Mouse (Mus musculus) limb, embryonic 10.5 days (tissue): ENCODE measurements at regions not wholly inside any gene's neighbourhood (a gene's known extent, or its start where the extent isn't known, plus 50 kb on each side); places are given as distances from the start of the nearest gene placed in this dataset.
A peak's percentile ranks its signal among the peaks of the same experiment; 100 is the strongest.

ENCODE experiments used
- DNase-seq: peaks from one replicate; pipeline ENCODE4 v3.0.0-alpha.2; 2017; ENCODE audit warnings: low spot score
- H3K27ac ChIP-seq: fragments of 300-500 bp; sonication (generic); 2 replicates; pipeline ENCODE4 v1.5.1; 2016; ENCODE audit warnings: mild to moderate bottlenecking
- H3K27me3 ChIP-seq: fragments of 300-500 bp; sonication (generic); 2 replicates; pipeline ENCODE4 v1.6.1; 2016; ENCODE audit warnings: low read depth, mild to moderate bottlenecking; ENCODE audit not compliant: poor library complexity, severe bottlenecking
- H3K36me3 ChIP-seq: fragments of 300-500 bp; sonication (generic); 2 replicates; pipeline ENCODE4 v1.6.1; 2016; ENCODE audit warnings: mild to moderate bottlenecking, moderate library complexity
- H3K4me1 ChIP-seq: fragments of 300-500 bp; sonication (generic); 2 replicates; pipeline ENCODE4 v1.6.1; 2016
- H3K4me3 ChIP-seq: fragments of 300-500 bp; sonication (generic); 2 replicates; pipeline ENCODE4 v1.5.1; 2016; ENCODE audit warnings: mild to moderate bottlenecking, moderate library complexity
- H3K9me3 ChIP-seq: fragments of 300-500 bp; sonication (generic); replicated peaks from 2 replicates; pipeline ENCODE4 v1.6.1; 2016; ENCODE audit warnings: mild to moderate bottlenecking
- WGBS: fragments of 180-500 bp; shearing (Covaris S2); methylation state at CpG from one replicate; pipeline ENCODE4 v1.1.7; 2016; 5-methylcytosine and 5-hydroxymethylcytosine counted together

DNA sequence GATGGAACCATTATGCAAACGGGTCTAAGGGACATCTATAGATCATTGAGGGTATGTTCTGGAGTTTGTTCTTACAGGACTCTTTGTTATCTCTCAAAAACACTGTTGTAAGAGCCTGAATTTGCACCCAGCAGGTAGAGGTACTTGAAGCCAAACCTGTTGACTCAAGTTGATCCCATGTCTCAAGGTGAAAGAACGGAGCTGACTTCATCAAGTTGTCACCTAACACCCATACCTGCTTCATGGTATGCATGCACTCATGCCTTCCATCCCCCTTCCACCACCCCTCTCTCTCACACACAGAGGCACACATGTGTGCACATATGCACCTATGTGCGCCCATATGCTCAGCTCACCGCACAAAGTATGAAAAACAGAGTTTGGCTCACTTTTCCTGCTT is 189.0 kb downstream of the Ttll7 start:
- Histone ChIP-seq H3K4me1 (no peaks in the 10 kb centered on the region), H3K27me3 (no peaks in the 10 kb centered on the region), H3K27ac (no peak overlapping the region), H3K9me3 (no peaks in the 10 kb centered on the region), H3K36me3 (no peaks in the 10 kb centered on the region), H3K4me3 (no peak overlapping the region)
- no peak for DNase-seq
- WGBS: 95% methylated on average over 4 of the region's 4 CpGs

DNA sequence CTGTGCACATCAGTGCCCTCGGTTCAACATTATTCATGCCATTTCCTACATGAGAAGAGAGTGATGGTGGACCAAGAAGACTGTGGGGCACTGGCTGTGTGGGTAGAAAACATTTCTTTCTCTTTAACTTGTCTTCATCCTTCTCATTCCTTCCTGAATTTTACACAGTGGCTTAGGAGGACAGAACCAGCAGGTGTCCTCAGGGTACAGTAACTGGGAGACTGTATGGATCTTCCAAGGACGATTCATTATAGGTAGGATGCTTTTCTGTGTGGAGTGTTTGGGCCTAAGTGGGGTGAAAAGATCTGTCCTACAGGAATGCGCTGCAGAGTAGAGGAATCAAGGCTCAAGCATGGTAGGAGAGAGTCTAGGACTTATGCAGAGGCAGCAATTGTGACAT is 190.7 kb downstream of the Ttll7 start:
- H3K4me1 ChIP-seq: no peaks in the 10 kb centered on the region
- no peak overlapping the region for H3K4me3 ChIP-seq
- no peak for DNase-seq
- H3K27ac ChIP-seq: no peak overlapping the region
- 87% methylated on average over 3 of the region's 3 CpGs for WGBS
- no peaks in the 10 kb centered on the region for H3K9me3 ChIP-seq
- no peaks in the 10 kb centered on the region for H3K27me3 ChIP-seq
- H3K36me3 ChIP-seq: no peaks in the 10 kb centered on the region

DNA sequence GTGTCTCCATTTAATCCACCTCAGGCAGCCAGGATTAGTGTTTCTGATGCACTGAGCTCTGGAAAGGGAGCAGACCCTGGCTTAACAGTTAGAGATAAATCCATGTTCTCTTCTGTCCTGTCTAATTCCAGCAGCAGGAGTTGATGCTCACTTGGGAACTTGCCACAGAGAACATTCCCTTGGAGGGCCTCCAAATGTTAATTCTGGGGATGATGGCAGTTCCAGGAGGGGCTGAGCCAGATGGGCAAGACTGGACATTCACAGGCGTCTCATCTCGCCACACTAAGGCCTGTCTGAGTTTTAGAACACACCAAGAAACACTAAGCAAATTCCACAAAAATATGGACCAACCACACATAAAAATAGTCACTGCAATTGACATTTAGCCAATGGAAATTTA is 194.5 kb downstream of the Ttll7 start:
- no peak overlapping the region for H3K27ac ChIP-seq
- no peaks in the 10 kb centered on the region for H3K36me3 ChIP-seq
- no peaks in the 10 kb centered on the region for H3K9me3 ChIP-seq
- H3K27me3 ChIP-seq: no peaks in the 10 kb centered on the region
- H3K4me3 ChIP-seq: no peak overlapping the region
- 78% methylated on average over 2 of the region's 2 CpGs for WGBS
- peaks cover 5% of the 10 kb centered on the region; the same call in 1 of the 2 replicates for H3K4me1 ChIP-seq
- DNase-seq: no peak

DNA sequence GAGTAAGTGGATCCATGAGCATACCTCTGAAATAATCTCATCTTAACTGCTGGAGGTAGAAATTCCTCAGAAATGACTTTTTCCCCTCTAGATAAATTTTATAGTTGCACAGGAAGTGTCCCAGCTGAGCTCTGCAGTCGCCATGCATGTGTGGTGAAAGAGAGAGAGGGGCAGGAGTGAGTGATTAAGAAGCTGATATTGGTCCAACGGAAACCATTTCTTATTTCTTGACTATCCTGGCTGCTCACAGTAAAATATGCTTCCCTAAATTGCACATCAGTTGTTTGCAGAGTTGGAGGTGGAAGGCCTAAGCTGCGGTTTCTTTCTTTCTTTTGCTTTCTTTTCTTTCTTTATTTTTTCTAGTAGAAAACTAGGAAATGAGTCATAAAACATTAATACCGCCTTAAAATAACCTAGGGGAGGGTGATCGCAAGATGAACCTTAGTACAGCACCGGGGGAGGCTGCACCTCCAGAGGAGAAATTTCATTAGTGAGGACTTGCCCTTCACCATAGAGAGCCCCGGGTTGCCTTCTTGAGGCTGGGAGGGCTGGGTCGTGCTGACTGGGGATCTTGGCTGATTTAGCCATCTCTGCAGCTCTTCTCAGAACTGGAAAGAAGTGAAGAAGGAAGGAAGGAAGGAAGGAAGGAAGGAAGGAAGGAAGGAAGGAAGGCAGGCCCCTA is 202.1 kb downstream of the Ttll7 start:
- Histone ChIP-seq H3K4me1 (peaks cover 5% of the 10 kb centered on the region; the same call in 1 of the 2 replicates), H3K27ac (no peak overlapping the region), H3K9me3 (no peaks in the 10 kb centered on the region), H3K27me3 (no peaks in the 10 kb centered on the region), H3K36me3 (no peaks in the 10 kb centered on the region), H3K4me3 (no peak overlapping the region)
- DNase-seq: no peak
- 82% methylated on average over 8 of the region's 8 CpGs for WGBS

GRCm38 (mm10) chr3:147057874-147058273 is 205.7 kb downstream of the Ttll7 start:
- H3K27ac ChIP-seq: no peak overlapping the region
- 81% methylated on average over 3 of the region's 3 CpGs for WGBS
- no peak for DNase-seq
- no peaks in the 10 kb centered on the region for H3K27me3 ChIP-seq
- no peaks in the 10 kb centered on the region for H3K9me3 ChIP-seq
- H3K36me3 ChIP-seq: no peaks in the 10 kb centered on the region
- no peak overlapping the region for H3K4me3 ChIP-seq
- H3K4me1 ChIP-seq: peaks cover 5% of the 10 kb centered on the region; the same call in 1 of the 2 replicates

GRCm38 (mm10) chr3:147060659-147061058 is 208.5 kb downstream of the Ttll7 start:
- Histone ChIP-seq H3K27me3 (no peaks in the 10 kb centered on the region), H3K4me3 (no peak overlapping the region), H3K36me3 (no peaks in the 10 kb centered on the region), H3K4me1 (peaks cover 12% of the 10 kb centered on the region), H3K9me3 (no peaks in the 10 kb centered on the region), H3K27ac (no peak overlapping the region)
- 89% methylated on average over 8 of the region's 8 CpGs for WGBS
- no peak for DNase-seq

- Histone ChIP-seq H3K4me3 (no peak overlapping the region), H3K27ac (no peak overlapping the region), H3K36me3 (no peaks in the 10 kb centered on the region), H3K4me1 (peaks cover 12% of the 10 kb centered on the region), H3K27me3 (no peaks in the 10 kb centered on the region), H3K9me3 (no peaks in the 10 kb centered on the region)
- WGBS: 84% methylated on average over 7 of the region's 7 CpGs
- DNase-seq: no peak
Measured at GRCm38 (mm10) chr3:147062451-147062850, 210.3 kb downstream of the Ttll7 start.

GRCm38 (mm10) chr3:147063578-147064442 is 211.6 kb downstream of the Ttll7 start:
- WGBS: 86% methylated on average over 16 of the region's 16 CpGs

DNA sequence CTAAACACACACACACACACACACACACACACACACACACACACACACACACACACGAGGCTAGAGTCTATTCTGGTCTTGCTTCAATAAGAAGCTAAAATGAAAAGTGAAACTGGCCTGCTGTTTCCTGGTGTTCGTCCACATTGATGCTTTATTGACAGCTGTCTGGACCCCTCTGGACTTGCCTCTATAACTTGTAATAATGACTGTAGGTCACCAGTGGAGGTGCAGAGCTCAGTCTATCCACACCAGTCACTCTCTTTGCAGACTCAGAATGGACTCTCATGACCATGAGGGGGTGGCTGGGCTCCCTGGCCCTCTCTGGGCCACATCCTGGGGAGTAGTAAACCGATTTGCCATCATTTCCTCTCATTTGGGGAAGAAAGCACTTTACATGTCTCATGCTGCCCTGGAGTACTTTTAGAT is 212.3 kb downstream of the Ttll7 start:
- Histone ChIP-seq H3K4me1 (peaks cover 12% of the 10 kb centered on the region), H3K4me3 (no peak overlapping the region), H3K27ac (0 out of 2 replicates have a peak overlapping the region, but pooled peaks have one; percentile 9), H3K36me3 (no peaks in the 10 kb centered on the region), H3K27me3 (no peaks in the 10 kb centered on the region), H3K9me3 (no peaks in the 10 kb centered on the region)
- DNase-seq: no peak
- WGBS: 91% methylated on average over 3 of the region's 3 CpGs

More at GRCm38 (mm10) chr3:147063578-147064442, 211.6 kb downstream of the Ttll7 start:
- peak overlapping the region; percentile 9; the same call in 1 of the 2 replicates for H3K27ac ChIP-seq
- DNase-seq: no peak
- H3K4me3 ChIP-seq: no peak overlapping the region
- no peaks in the 10 kb centered on the region for H3K36me3 ChIP-seq
- peaks cover 12% of the 10 kb centered on the region for H3K4me1 ChIP-seq
- H3K27me3 ChIP-seq: no peaks in the 10 kb centered on the region
- H3K9me3 ChIP-seq: no peaks in the 10 kb centered on the region

GRCm38 (mm10) chr3:147070972-147071371 is 218.8 kb downstream of the Ttll7 start:
- H3K36me3 ChIP-seq: no peaks in the 10 kb centered on the region
- H3K4me3 ChIP-seq: no peak overlapping the region
- no peaks in the 10 kb centered on the region for H3K9me3 ChIP-seq
- no peak for DNase-seq
- H3K4me1 ChIP-seq: no peaks in the 10 kb centered on the region
- no peaks in the 10 kb centered on the region for H3K27me3 ChIP-seq
- WGBS: 96% methylated on average over 2 of the region's 2 CpGs
- H3K27ac ChIP-seq: no peak overlapping the region

DNA sequence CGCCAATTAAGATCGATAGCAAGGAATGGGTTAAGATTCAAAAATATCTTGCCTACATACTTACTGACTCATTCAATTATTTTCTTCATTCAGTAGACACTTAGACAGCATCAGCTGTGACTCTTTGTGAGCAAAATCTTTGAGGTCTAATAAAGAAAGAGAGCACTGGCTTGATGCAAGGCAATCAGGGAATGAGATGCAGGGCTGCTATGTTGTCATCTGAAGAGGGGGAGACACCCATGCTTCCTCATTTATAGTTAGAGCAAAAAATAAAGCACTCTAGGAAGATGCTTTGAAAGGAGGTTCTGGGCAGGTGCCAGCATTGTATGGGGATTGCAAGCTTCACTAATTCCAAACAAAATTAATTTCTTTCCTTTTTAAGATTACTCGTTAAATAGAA is 228.0 kb downstream of the Ttll7 start:
- Histone ChIP-seq H3K36me3 (no peaks in the 10 kb centered on the region), H3K27ac (no peak overlapping the region), H3K4me3 (no peak overlapping the region), H3K4me1 (peaks cover 28% of the 10 kb centered on the region), H3K9me3 (no peaks in the 10 kb centered on the region), H3K27me3 (no peaks in the 10 kb centered on the region)
- no peak for DNase-seq
- WGBS: 96% methylated on average over 3 of the region's 3 CpGs

- H3K4me1 ChIP-seq: peaks cover 34% of the 10 kb centered on the region
- H3K4me3 ChIP-seq: no peak overlapping the region
- H3K36me3 ChIP-seq: no peaks in the 10 kb centered on the region
- DNase-seq: no peak
- 94% methylated on average over 4 of the region's 4 CpGs for WGBS
- no peaks in the 10 kb centered on the region for H3K27me3 ChIP-seq
- no peaks in the 10 kb centered on the region for H3K9me3 ChIP-seq
- no peak overlapping the region for H3K27ac ChIP-seq
Measured at GRCm38 (mm10) chr3:147080768-147081448, 228.7 kb downstream of the Ttll7 start.

GRCm38 (mm10) chr3:147081763-147082162 is 229.6 kb downstream of the Ttll7 start:
- no peak overlapping the region for H3K4me3 ChIP-seq
- H3K27ac ChIP-seq: no peak overlapping the region
- H3K9me3 ChIP-seq: no peaks in the 10 kb centered on the region
- H3K4me1 ChIP-seq: peaks cover 34% of the 10 kb centered on the region
- WGBS: 94% methylated on average over 9 of the region's 9 CpGs
- no peaks in the 10 kb centered on the region for H3K36me3 ChIP-seq
- H3K27me3 ChIP-seq: no peaks in the 10 kb centered on the region
- no peak for DNase-seq
